Mouse (Mus musculus): Measurements from ENCODE around the gene Olfr905.

- TF ChIP-seq CTCF (IDR thresholded peaks at IDR 0.05 in 2 of 3, conservative IDR thresholded peaks at IDR 0.05 in 1 of 3; ENCODE audit: control insufficient read depth in 1 of 3, insufficient read depth in 1 of 3, low read depth in 2 of 3, low read length in 3 of 3, poor library complexity in 1 of 3, severe bottlenecking in 1 of 3) (no peak), USF1 (IDR thresholded peaks at IDR 0.05; ENCODE audit: low read depth, low read length) (no peak), MYC (IDR thresholded peaks at IDR 0.05; ENCODE audit: low read depth, low read length) (no peak), MAX (IDR thresholded peaks at IDR 0.05; ENCODE audit: low read length) (no peak), EP300 (IDR thresholded peaks at IDR 0.05; ENCODE audit: low read depth in 1 of 2, low read length in 2 of 2) (no peak), KAT2A (conservative IDR thresholded peaks at IDR 0.05; ENCODE audit: low read depth, low read length) (no peak), MYB (IDR thresholded peaks at IDR 0.05; ENCODE audit: low read depth, low read length) (no peak), ZKSCAN1 (IDR thresholded peaks at IDR 0.05; ENCODE audit: low read depth, low read length) (no peak), ZC3H11A (IDR thresholded peaks at IDR 0.05; ENCODE audit: low read depth, low read length) (no peak), GATA1 (IDR thresholded peaks at IDR 0.05; ENCODE audit: low read depth, low read length) (no peak), MXI1 (IDR thresholded peaks at IDR 0.05; ENCODE audit: low read depth, low read length) (no peak), CHD2 (IDR thresholded peaks at IDR 0.05; ENCODE audit: low read length) (no peak), RAD21 (IDR thresholded peaks at IDR 0.05; ENCODE audit: low read depth, low read length) (no peak)
Observed at GRCm38 (mm10) chr9:38470807-38471206, at the start of gene Olfr905.

All from MEL (cell line).